Mouse (Mus musculus) embryonic facial prominence, embryonic 15.5 days (tissue): ENCODE results near the gene St3gal3. TPM values are rescaled to one million over a fixed set of nuclear protein-coding genes. Genes with fewer than 3 reads are reported as not detected.

Experiments
- ATAC-seq: fragments of 200-750 bp; cut with Nextera tagmentation; 2 replicates; pipeline ENCODE4 v1.8.0; 2017; ENCODE audit warnings: low read depth, moderate TSS enrichment; ENCODE audit not compliant: insufficient number of reproducible peaks, low FRiP score, low TSS enrichment
- H3K27ac ChIP-seq: fragments of 300-500 bp; sonication (generic); replicated peaks from 2 replicates; pipeline ENCODE4 v1.5.1; 2015; ENCODE audit warnings: mild to moderate bottlenecking, inconsistent platforms
- H3K27me3 ChIP-seq: fragments of 300-500 bp; sonication (generic); 2 replicates; pipeline ENCODE4 v1.6.1; 2015; ENCODE audit warnings: inconsistent platforms
- H3K36me3 ChIP-seq: fragments of 300-500 bp; sonication (generic); 2 replicates; pipeline ENCODE4 v1.6.1; 2015; ENCODE audit warnings: mild to moderate bottlenecking, inconsistent platforms
- H3K4me1 ChIP-seq: fragments of 300-500 bp; sonication (generic); 2 replicates; pipeline ENCODE4 v1.6.1; 2015; ENCODE audit warnings: inconsistent platforms
- H3K4me2 ChIP-seq: fragments of 300-500 bp; sonication (generic); replicated peaks from 2 replicates; pipeline ENCODE4 v1.6.1; 2015; ENCODE audit warnings: mild to moderate bottlenecking, inconsistent platforms
- H3K4me3 ChIP-seq: fragments of 300-500 bp; sonication (generic); replicated peaks from 2 replicates; pipeline ENCODE4 v1.5.1; 2015; ENCODE audit warnings: mild to moderate bottlenecking, inconsistent platforms
- H3K9ac ChIP-seq: fragments of 300-500 bp; sonication (generic); 2 replicates; pipeline ENCODE4 v1.6.1; 2015; ENCODE audit warnings: inconsistent platforms
- H3K9me3 ChIP-seq: fragments of 300-500 bp; sonication (generic); replicated peaks from 2 replicates; pipeline ENCODE4 v1.6.1; 2016; ENCODE audit warnings: inconsistent platforms
- WGBS: fragments of 180-500 bp; shearing (Covaris S2); methylation state at CpG from one replicate; pipeline ENCODE4 v1.1.7; 2015; 5-methylcytosine and 5-hydroxymethylcytosine counted together
- polyA plus RNA-seq: library from polyadenylated mRNA; unstranded; fragments of >200 nt; fragmentation: Nextera tagmentation; extraction: Ambion mirVana; gene quantifications from 2 replicates; pipeline ENCODE4 v1.2.1, GENCODE M21; 2015

The St3gal3 gene
- polyA plus RNA-seq, 1 experiment from 2014 or later = 9.8 TPM

DNA sequence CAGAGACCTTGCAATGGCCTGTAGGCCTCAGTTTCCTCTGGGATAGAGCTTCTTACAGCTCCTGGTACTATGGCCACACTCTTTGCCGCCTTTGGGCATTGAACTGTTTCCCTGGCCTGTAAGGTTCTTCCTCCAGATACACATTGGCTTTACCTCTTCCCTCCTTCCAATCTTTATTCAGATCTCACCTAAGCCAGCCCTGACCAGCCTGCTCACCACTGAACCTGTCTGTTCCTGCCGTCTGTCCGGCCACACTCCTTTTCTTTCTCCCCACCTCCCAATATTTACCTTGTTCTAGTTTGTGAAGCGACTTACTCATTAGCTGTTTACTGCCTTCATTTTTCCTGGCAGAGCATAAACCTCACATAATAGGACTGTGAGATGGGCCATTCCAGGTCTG lies 155.5 kb downstream of the St3gal3 start:
- H3K4me1 ChIP-seq = no peaks in the 10 kb centered on the region; the same call in none of the 2 replicates
- H3K9me3 ChIP-seq = no peaks in the 10 kb centered on the region
- no peaks in the 10 kb centered on the region for H3K27me3 ChIP-seq
- no peak for ATAC-seq
- H3K4me2 ChIP-seq = no peak overlapping the region
- H3K36me3 ChIP-seq = no peaks in the 10 kb centered on the region
- no peak overlapping the region for H3K9ac ChIP-seq
- H3K4me3 ChIP-seq = no peak overlapping the region
- 94% methylated on average over 4 of the region's 4 CpGs for WGBS
- no peak overlapping the region for H3K27ac ChIP-seq

DNA sequence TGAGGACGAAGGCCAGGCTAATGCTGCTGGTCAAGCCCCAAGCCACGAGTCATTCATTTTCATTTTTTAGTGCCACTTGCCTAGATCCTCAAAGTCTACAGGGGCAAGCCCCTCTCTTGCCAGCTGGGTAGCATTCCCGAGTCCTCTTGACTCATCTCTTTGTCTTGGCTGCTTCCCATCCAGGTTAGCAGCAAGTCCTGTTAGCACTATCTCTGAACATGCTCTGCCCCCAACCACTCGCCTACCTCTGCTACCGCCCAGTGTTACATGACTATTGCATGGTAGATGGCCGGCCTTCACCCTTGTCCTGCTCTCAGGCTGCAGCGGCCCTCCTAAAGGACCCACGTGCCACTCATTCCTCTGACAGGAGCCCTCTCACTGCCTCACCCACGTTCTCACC lies 156.4 kb downstream of the St3gal3 start:
- Histone ChIP-seq H3K36me3 (no peaks in the 10 kb centered on the region), H3K4me3 (no peak overlapping the region), H3K4me1 (no peaks in the 10 kb centered on the region; the same call in none of the 2 replicates), H3K27ac (no peak overlapping the region), H3K9me3 (no peaks in the 10 kb centered on the region), H3K27me3 (no peaks in the 10 kb centered on the region), H3K9ac (no peak overlapping the region), H3K4me2 (no peak overlapping the region)
- WGBS = 90% methylated on average over 9 of the region's 9 CpGs
- no peak for ATAC-seq

DNA sequence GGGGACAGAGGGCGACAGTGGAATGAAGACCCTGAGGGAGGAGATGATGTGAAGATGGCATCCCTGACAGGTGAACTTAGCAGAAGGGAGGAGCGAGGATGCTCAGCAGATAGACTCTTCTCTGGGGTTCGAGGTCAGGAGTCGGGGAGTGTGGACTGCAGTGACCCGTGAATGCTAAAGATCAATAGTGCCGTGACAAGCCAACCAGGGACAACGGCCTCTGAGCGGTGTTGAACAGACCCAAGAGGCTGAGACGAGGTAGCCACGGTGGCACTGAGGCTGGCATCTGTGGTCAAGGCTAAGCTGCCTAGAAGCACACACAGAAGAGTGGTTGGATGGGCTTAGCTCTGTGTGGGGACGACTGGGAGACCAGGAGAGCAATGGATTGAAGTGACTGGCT lies 156.9 kb downstream of the St3gal3 start:
- H3K27ac ChIP-seq = no peak overlapping the region
- H3K4me2 ChIP-seq = no peak overlapping the region
- no peaks in the 10 kb centered on the region for H3K36me3 ChIP-seq
- ATAC-seq = no peak
- WGBS = 81% methylated on average over 11 of the region's 11 CpGs
- peaks cover 4% of the 10 kb centered on the region for H3K4me1 ChIP-seq
- no peaks in the 10 kb centered on the region for H3K9me3 ChIP-seq
- no peak overlapping the region for H3K9ac ChIP-seq
- H3K27me3 ChIP-seq = no peaks in the 10 kb centered on the region
- H3K4me3 ChIP-seq = no peak overlapping the region

DNA sequence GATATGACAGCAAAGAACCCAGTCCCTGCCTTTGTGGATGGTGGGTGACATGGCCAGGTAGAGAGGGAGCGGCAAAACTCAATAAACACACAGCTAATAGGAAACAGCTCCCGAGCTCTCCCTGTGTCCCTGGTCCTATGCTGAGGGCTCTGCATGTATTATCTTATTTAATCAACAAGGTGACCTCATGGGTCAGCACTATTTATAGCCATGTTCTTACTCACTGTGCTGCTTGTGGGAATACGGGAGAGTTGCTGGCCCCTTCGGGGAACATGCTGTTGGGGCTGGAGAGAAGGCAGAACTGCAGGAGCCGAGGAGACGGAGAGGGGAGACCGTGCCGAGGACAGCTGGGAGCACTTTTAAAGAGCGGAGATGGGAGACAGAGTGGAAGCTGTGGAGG lies 157.3 kb downstream of the St3gal3 start:
- ATAC-seq = no peak
- no peak overlapping the region for H3K4me3 ChIP-seq
- peaks cover 6% of the 10 kb centered on the region for H3K4me1 ChIP-seq
- WGBS = 63% methylated on average over 9 of the region's 9 CpGs
- H3K4me2 ChIP-seq = no peak overlapping the region
- no peak overlapping the region for H3K27ac ChIP-seq
- no peaks in the 10 kb centered on the region for H3K36me3 ChIP-seq
- H3K9me3 ChIP-seq = no peaks in the 10 kb centered on the region
- no peaks in the 10 kb centered on the region for H3K27me3 ChIP-seq
- H3K9ac ChIP-seq = no peak overlapping the region

DNA sequence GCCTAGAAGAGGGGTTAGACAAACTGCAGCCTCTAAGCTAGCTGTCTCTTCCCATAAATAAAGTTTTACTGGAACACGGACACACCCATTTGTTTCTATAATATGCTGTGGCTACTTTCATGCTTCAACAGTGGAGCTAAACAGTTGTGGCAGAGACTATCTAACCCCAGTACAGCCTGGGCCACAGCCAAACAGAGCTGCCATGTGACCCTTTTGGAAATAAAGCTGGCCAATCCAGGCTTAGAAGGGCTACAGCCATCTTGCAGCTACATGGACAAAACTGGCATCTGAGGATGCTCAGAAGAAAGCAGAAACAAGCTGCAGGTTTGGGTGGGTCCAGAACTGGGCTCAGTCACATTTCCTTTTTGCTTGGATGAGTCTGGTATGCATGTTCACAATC lies 158.9 kb downstream of the St3gal3 start:
- no peak overlapping the region for H3K27ac ChIP-seq
- no peak overlapping the region for H3K4me2 ChIP-seq
- H3K9me3 ChIP-seq = no peaks in the 10 kb centered on the region
- no peaks in the 10 kb centered on the region for H3K27me3 ChIP-seq
- H3K36me3 ChIP-seq = no peaks in the 10 kb centered on the region
- no peak for ATAC-seq
- peaks cover 6% of the 10 kb centered on the region for H3K4me1 ChIP-seq
- no peak overlapping the region for H3K9ac ChIP-seq
- no peak overlapping the region for H3K4me3 ChIP-seq
- WGBS = 76% methylated on average over 1 of the region's 1 CpGs

DNA sequence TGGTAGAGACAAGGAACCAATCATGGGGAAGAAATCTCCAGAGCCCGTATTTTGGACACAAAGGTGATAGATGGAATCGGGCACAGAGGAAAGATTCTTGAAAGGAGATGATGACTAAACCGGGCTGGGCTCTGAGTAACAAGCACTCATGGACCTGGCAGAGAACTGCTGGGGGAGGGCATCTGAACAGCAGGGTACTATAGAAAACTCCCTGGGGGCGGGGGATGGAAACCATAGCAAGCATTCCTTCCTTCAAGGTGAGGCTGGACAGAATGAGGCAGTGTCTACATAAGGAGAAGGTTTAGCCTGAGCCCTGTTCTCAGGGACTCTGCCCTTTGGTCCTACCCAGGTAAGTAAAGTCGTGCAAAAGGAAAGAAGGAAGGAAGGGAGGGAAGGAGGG lies 160.0 kb downstream of the St3gal3 start:
- Histone ChIP-seq H3K4me2 (no peak overlapping the region), H3K4me1 (peaks cover 6% of the 10 kb centered on the region), H3K9me3 (no peaks in the 10 kb centered on the region), H3K4me3 (no peak overlapping the region), H3K36me3 (no peaks in the 10 kb centered on the region), H3K9ac (no peak overlapping the region), H3K27me3 (no peaks in the 10 kb centered on the region), H3K27ac (no peak overlapping the region)
- no peak for ATAC-seq
- WGBS = 69% methylated on average over 5 of the region's 5 CpGs

DNA sequence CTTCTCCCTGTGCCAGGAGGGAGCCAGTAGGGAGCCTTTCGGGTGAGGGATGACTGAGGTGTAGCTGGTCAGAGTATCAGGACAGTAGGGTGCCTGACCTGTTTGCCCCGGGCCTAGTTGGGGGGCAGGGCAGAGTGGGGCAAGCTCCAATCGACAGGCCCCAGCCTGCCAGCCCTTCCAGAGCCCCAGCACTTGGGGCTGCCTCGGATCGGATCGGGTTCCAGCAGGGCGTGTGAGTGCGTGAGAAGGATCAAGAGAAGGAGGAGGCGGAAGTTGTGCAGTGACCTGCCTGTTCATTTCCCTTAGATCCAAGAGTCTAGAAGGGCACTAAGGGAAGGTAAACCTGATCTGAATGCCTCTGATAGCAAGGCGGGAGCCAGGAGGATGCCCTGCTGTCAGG lies 161.7 kb downstream of the St3gal3 start:
- Histone ChIP-seq H3K9me3 (no peaks in the 10 kb centered on the region), H3K36me3 (no peaks in the 10 kb centered on the region), H3K4me1 (peaks cover 6% of the 10 kb centered on the region), H3K9ac (no peak overlapping the region), H3K4me2 (no peak overlapping the region), H3K4me3 (no peak overlapping the region), H3K27ac (no peak overlapping the region), H3K27me3 (no peaks in the 10 kb centered on the region)
- 40% methylated on average over 10 of the region's 10 CpGs for WGBS
- no peak for ATAC-seq

DNA sequence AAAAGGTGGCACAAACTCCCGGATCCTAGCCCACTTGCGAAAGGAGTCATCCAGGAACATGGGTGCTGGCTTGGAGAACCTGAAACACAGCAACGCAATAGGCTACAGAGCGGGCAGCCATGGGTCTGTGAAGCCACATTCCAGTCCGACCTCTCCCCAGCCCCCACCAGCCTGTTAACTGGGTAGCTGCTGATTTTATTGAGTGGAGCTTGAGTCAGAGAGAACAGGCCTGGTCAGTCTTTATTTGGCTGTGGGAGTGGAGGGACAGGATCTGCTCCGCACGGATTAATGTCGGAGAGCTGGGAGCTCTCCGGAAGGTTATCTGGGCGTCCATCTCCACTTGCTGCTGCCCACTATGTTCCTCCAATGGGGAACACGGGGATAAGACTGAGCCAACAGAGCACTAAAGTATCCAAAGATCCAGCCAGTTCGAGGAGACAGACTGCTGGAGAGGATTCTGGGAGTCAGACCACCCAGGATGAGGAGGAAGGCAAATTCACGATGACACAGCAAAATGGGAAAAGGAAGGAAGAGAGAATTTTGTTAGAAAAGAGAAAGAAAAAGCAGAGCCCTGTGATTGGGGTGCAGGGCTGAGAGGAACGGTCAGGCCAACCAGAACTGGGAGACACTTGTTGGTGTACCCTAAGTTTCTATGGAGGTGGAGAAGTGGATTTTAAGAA lies 170.2 kb downstream of the St3gal3 start:
- Histone ChIP-seq H3K27ac (no peak overlapping the region), H3K4me1 (no peaks in the 10 kb centered on the region), H3K9me3 (no peaks in the 10 kb centered on the region), H3K9ac (no peak overlapping the region), H3K27me3 (no peaks in the 10 kb centered on the region), H3K4me2 (no peak overlapping the region), H3K36me3 (peaks cover 7% of the 10 kb centered on the region), H3K4me3 (no peak overlapping the region)
- ATAC-seq = no peak
- WGBS = 75% methylated on average over 14 of the region's 14 CpGs

DNA sequence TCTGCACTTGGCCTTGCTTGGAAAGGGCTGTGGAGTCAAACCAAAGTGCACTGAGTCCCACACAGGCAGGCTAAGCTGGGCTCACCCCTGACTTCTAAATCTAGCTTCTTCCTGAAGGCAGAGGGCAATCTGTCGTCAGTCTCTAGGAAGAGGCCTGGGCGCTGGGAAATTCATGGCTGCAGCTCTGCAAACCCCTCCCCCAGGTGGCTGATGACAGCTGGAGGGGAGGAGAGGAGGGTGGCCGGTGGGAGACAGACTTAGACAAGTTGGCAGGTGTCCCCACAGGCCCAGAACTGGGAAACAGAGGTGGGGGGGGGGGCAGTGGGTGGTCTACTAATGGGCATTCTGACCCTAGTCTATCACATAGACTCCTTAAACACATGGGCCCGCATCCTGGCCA lies 177.2 kb downstream of the St3gal3 start:
- Histone ChIP-seq H3K9me3 (0 out of 2 replicates have a peak, but pooled peaks cover 2% of the 10 kb centered on the region), H3K4me1 (no peaks in the 10 kb centered on the region), H3K4me3 (no peak overlapping the region), H3K9ac (no peak overlapping the region), H3K36me3 (peaks cover 15% of the 10 kb centered on the region), H3K27ac (no peak overlapping the region), H3K27me3 (no peaks in the 10 kb centered on the region), H3K4me2 (no peak overlapping the region)
- WGBS = 65% methylated on average over 4 of the region's 4 CpGs
- no peak for ATAC-seq

DNA sequence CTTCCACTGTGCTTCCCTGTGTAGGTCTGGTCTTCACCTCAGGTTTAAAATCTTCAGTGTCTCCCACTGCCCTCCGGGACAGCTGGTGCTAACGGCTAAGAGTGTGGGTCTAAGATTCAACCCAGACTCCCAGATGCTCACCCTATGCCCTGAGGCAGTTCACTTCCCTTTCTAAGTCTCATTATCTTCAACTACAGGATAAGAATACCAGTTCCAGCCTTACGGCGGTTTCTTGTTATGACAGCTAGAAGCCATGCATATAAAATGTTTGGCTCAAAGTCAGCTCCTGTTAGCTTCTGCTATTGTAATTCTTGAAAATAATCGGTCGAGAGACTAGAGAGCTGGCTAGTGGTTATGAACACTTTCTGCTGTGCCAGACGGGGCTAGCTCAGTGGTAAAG lies 187.2 kb downstream of the St3gal3 start:
- no peak for ATAC-seq
- no peaks in the 10 kb centered on the region for H3K27me3 ChIP-seq
- no peak overlapping the region for H3K4me2 ChIP-seq
- no peak overlapping the region for H3K4me3 ChIP-seq
- no peak overlapping the region for H3K9ac ChIP-seq
- WGBS = 46% methylated on average over 7 of the region's 7 CpGs
- H3K27ac ChIP-seq = peak overlapping the region; percentile 55; the same call in 1 of the 2 replicates
- peaks cover 11% of the 10 kb centered on the region for H3K36me3 ChIP-seq
- H3K9me3 ChIP-seq = 0 out of 2 replicates have a peak, but pooled peaks cover 1% of the 10 kb centered on the region
- H3K4me1 ChIP-seq = peaks cover 9% of the 10 kb centered on the region; the same call in 1 of the 2 replicates

DNA sequence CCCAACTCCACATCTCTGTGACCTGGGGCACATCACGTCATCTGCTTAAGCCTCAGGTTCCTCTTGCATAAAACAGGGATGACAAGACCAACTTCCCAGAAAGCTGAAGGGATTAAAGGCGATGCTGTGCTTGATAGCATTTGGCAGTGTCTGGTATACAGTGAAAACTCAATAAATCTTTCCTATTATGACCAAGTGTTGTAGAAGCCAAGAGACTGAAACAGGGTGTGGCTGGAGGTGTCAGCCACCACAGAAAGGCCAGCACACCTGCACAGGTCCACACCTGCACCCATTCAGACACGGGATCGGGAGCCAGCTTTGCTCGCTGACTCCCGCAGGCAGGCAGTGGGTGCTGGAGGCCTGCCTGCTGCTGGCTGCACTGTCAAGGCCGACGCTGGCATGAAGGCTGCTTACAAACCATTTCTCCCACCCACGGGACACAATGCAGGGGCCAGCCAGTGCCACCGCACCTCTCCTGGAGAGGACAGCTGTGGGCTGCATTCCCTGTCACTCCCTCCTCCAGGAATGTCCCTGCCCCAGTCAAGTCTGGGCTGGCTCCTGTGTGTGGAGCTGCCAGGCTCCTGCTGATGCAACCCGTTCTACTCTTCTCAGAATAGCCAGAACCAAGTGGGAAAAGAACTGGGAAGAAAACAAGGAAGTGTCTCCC lies 187.9 kb downstream of the St3gal3 start:
- Histone ChIP-seq H3K9me3 (no peaks in the 10 kb centered on the region), H3K4me1 (peaks cover 9% of the 10 kb centered on the region; the same call in 1 of the 2 replicates), H3K4me3 (no peak overlapping the region), H3K4me2 (no peak overlapping the region), H3K36me3 (peaks cover 7% of the 10 kb centered on the region; the same call in 1 of the 2 replicates), H3K9ac (no peak overlapping the region), H3K27me3 (no peaks in the 10 kb centered on the region), H3K27ac (peak overlapping the region; percentile 55; the same call in 1 of the 2 replicates)
- WGBS = 66% methylated on average over 11 of the region's 11 CpGs
- no peak for ATAC-seq
